Mouse (Mus musculus): Measurements from ENCODE around the gene Rapgef6. TPM values are rescaled to one million over a fixed set of nuclear protein-coding genes. Genes with fewer than 3 reads are reported as not detected.
A peak's percentile ranks its signal among the peaks of the same experiment; 100 is the strongest.

Rapgef6 gene
- polyA plus RNA-seq, 1 experiment from 2014 or later: 35.7 TPM

GRCm38 (mm10) chr11:54648573-54648972 is 125.9 kb downstream of the Rapgef6 start:
- no peak overlapping the region for H3K9ac ChIP-seq (replicated peaks)
- H3K36me3 ChIP-seq: peaks cover 6% of the 10 kb centered on the region; the same call in 1 of the 2 replicates
- H3K9me3 ChIP-seq: no peaks in the 10 kb centered on the region
- ATAC-seq (replicated peaks): no peak
- H3K4me1 ChIP-seq: no peaks in the 10 kb centered on the region
- no peaks in the 10 kb centered on the region for H3K27me3 ChIP-seq
- no peak overlapping the region for H3K4me2 ChIP-seq (replicated peaks)
- H3K4me3 ChIP-seq: no peak overlapping the region
- H3K27ac ChIP-seq (replicated peaks): no peak overlapping the region

GRCm38 (mm10) chr11:54655420-54655819 is 132.8 kb downstream of the Rapgef6 start:
- no peak overlapping the region for H3K4me3 ChIP-seq
- WGBS: 94% methylated on average over 2 of the region's 2 CpGs
- H3K9ac ChIP-seq (replicated peaks): no peak overlapping the region
- no peak overlapping the region for H3K4me2 ChIP-seq (replicated peaks)
- H3K27ac ChIP-seq (replicated peaks): no peak overlapping the region
- no peaks in the 10 kb centered on the region for H3K9me3 ChIP-seq
- H3K27me3 ChIP-seq: no peaks in the 10 kb centered on the region
- ATAC-seq (replicated peaks): no peak
- peaks cover 20% of the 10 kb centered on the region; the same call in 1 of the 2 replicates for H3K36me3 ChIP-seq
- H3K4me1 ChIP-seq: no peaks in the 10 kb centered on the region

- no peaks in the 10 kb centered on the region for H3K27me3 ChIP-seq
- H3K4me3 ChIP-seq: no peak overlapping the region
- no peak overlapping the region for H3K27ac ChIP-seq (replicated peaks)
- H3K9me3 ChIP-seq: no peaks in the 10 kb centered on the region
- no peak overlapping the region for H3K4me2 ChIP-seq (replicated peaks)
- peaks cover 7% of the 10 kb centered on the region; the same call in 1 of the 2 replicates for H3K36me3 ChIP-seq
- no peak for ATAC-seq (replicated peaks)
- H3K9ac ChIP-seq (replicated peaks): no peak overlapping the region
- no peaks in the 10 kb centered on the region for H3K4me1 ChIP-seq
- 88% methylated on average over 8 of the region's 8 CpGs for WGBS
Observed at GRCm38 (mm10) chr11:54673575-54674298, 151.1 kb downstream of the Rapgef6 start.

GRCm38 (mm10) chr11:54675792-54676489 is 153.3 kb downstream of the Rapgef6 start:
- Histone ChIP-seq H3K9me3 (no peaks in the 10 kb centered on the region), H3K9ac (replicated peaks) (no peak overlapping the region), H3K27ac (replicated peaks) (peak overlapping the region; percentile 64), H3K4me3 (no peak overlapping the region), H3K36me3 (peaks cover 24% of the 10 kb centered on the region), H3K4me2 (replicated peaks) (no peak overlapping the region), H3K4me1 (no peaks in the 10 kb centered on the region), H3K27me3 (no peaks in the 10 kb centered on the region)
- no peak for ATAC-seq (replicated peaks)
- 78% methylated on average over 2 of the region's 2 CpGs for WGBS

- no peaks in the 10 kb centered on the region for H3K4me1 ChIP-seq
- H3K36me3 ChIP-seq: peaks cover 40% of the 10 kb centered on the region
- no peak overlapping the region for H3K9ac ChIP-seq (replicated peaks)
- H3K9me3 ChIP-seq: no peaks in the 10 kb centered on the region
- no peak overlapping the region for H3K4me2 ChIP-seq (replicated peaks)
- H3K27ac ChIP-seq (replicated peaks): no peak overlapping the region
- no peak for ATAC-seq (replicated peaks)
- WGBS: 96% methylated on average over 2 of the region's 2 CpGs
- no peaks in the 10 kb centered on the region for H3K27me3 ChIP-seq
- H3K4me3 ChIP-seq: no peak overlapping the region
Observed at GRCm38 (mm10) chr11:54679141-54679540, 156.5 kb downstream of the Rapgef6 start.

GRCm38 (mm10) chr11:54684831-54685230 is 162.2 kb downstream of the Rapgef6 start:
- Histone ChIP-seq H3K4me2 (replicated peaks) (no peak overlapping the region), H3K9ac (replicated peaks) (no peak overlapping the region), H3K4me3 (no peak overlapping the region), H3K4me1 (no peaks in the 10 kb centered on the region), H3K36me3 (peaks cover 36% of the 10 kb centered on the region), H3K9me3 (no peaks in the 10 kb centered on the region), H3K27me3 (no peaks in the 10 kb centered on the region), H3K27ac (replicated peaks) (no peak overlapping the region)
- ATAC-seq (replicated peaks): no peak
- 67% methylated on average over 2 of the region's 2 CpGs for WGBS

- H3K4me1 ChIP-seq: no peaks in the 10 kb centered on the region
- H3K36me3 ChIP-seq: peaks cover 16% of the 10 kb centered on the region
- no peak for ATAC-seq (replicated peaks)
- H3K27ac ChIP-seq (replicated peaks): no peak overlapping the region
- 89% methylated on average over 4 of the region's 4 CpGs for WGBS
- H3K4me3 ChIP-seq: no peak overlapping the region
- H3K9ac ChIP-seq (replicated peaks): no peak overlapping the region
- no peaks in the 10 kb centered on the region for H3K9me3 ChIP-seq
- no peak overlapping the region for H3K4me2 ChIP-seq (replicated peaks)
- H3K27me3 ChIP-seq: no peaks in the 10 kb centered on the region
Observed at GRCm38 (mm10) chr11:54690171-54690570, 167.5 kb downstream of the Rapgef6 start.

- no peak overlapping the region for H3K4me3 ChIP-seq
- no peaks in the 10 kb centered on the region for H3K9me3 ChIP-seq
- no peak overlapping the region for H3K4me2 ChIP-seq (replicated peaks)
- ATAC-seq (replicated peaks): no peak
- peaks cover 20% of the 10 kb centered on the region for H3K36me3 ChIP-seq
- H3K9ac ChIP-seq (replicated peaks): no peak overlapping the region
- WGBS: 92% methylated on average over 4 of the region's 4 CpGs
- no peaks in the 10 kb centered on the region for H3K27me3 ChIP-seq
- H3K4me1 ChIP-seq: no peaks in the 10 kb centered on the region
- H3K27ac ChIP-seq (replicated peaks): no peak overlapping the region
Observed at GRCm38 (mm10) chr11:54691179-54691578, 168.5 kb downstream of the Rapgef6 start.

GRCm38 (mm10) chr11:54693696-54694095 is 171.0 kb downstream of the Rapgef6 start:
- Histone ChIP-seq H3K27ac (replicated peaks) (no peak overlapping the region), H3K9ac (replicated peaks) (no peak overlapping the region), H3K4me1 (no peaks in the 10 kb centered on the region), H3K4me3 (no peak overlapping the region), H3K9me3 (no peaks in the 10 kb centered on the region), H3K27me3 (no peaks in the 10 kb centered on the region), H3K36me3 (peaks cover 32% of the 10 kb centered on the region), H3K4me2 (replicated peaks) (no peak overlapping the region)
- 91% methylated on average over 6 of the region's 6 CpGs for WGBS
- ATAC-seq (replicated peaks): no peak

GRCm38 (mm10) chr11:54694291-54694690 is 171.6 kb downstream of the Rapgef6 start:
- no peak overlapping the region for H3K4me2 ChIP-seq (replicated peaks)
- no peak overlapping the region for H3K4me3 ChIP-seq
- H3K27ac ChIP-seq (replicated peaks): peak overlapping the region; percentile 37; the same call in 1 of the 2 replicates
- H3K4me1 ChIP-seq: no peaks in the 10 kb centered on the region
- no peak overlapping the region for H3K9ac ChIP-seq (replicated peaks)
- no peak for ATAC-seq (replicated peaks)
- 83% methylated on average over 8 of the region's 8 CpGs for WGBS
- no peaks in the 10 kb centered on the region for H3K9me3 ChIP-seq
- peaks cover 32% of the 10 kb centered on the region for H3K36me3 ChIP-seq
- H3K27me3 ChIP-seq: no peaks in the 10 kb centered on the region

GRCm38 (mm10) chr11:54695951-54696350 is 173.3 kb downstream of the Rapgef6 start:
- Histone ChIP-seq H3K27ac (replicated peaks) (no peak overlapping the region), H3K9ac (replicated peaks) (no peak overlapping the region), H3K4me3 (no peak overlapping the region), H3K4me2 (replicated peaks) (no peak overlapping the region), H3K36me3 (peaks cover 32% of the 10 kb centered on the region; the same call in 1 of the 2 replicates), H3K27me3 (no peaks in the 10 kb centered on the region), H3K4me1 (no peaks in the 10 kb centered on the region), H3K9me3 (no peaks in the 10 kb centered on the region)
- ATAC-seq (replicated peaks): no peak
- 64% methylated on average over 4 of the region's 4 CpGs for WGBS

- H3K27me3 ChIP-seq: no peaks in the 10 kb centered on the region
- no peak overlapping the region for H3K27ac ChIP-seq (replicated peaks)
- H3K36me3 ChIP-seq: peaks cover 25% of the 10 kb centered on the region; the same call in 1 of the 2 replicates
- no peak overlapping the region for H3K4me3 ChIP-seq
- H3K9ac ChIP-seq (replicated peaks): no peak overlapping the region
- no peaks in the 10 kb centered on the region for H3K9me3 ChIP-seq
- no peak for ATAC-seq (replicated peaks)
- no peaks in the 10 kb centered on the region for H3K4me1 ChIP-seq
- no peak overlapping the region for H3K4me2 ChIP-seq (replicated peaks)
- 92% methylated on average over 5 of the region's 5 CpGs for WGBS
Observed at GRCm38 (mm10) chr11:54697611-54698010, 175.0 kb downstream of the Rapgef6 start.

Measured in forebrain, embryonic 15.5 days (tissue).